Mouse (Mus musculus): Measurements from ENCODE around the gene Lpxn. TPM values are rescaled to one million over a fixed set of nuclear protein-coding genes. Genes with fewer than 3 reads are reported as not detected.

Lpxn gene
- polyA plus RNA-seq, 1 experiment from 2014 or later = 1.6 TPM

GRCm38 (mm10) chr19:12799081-12799480, 3.1 kb downstream of the Lpxn start:
- H3K4me3 ChIP-seq (ENCODE audit: low read length) = no peak overlapping the region
- no peak overlapping the region for H3K27ac ChIP-seq (ENCODE audit: low read depth, low read length)
- ATAC-seq (ENCODE audit: low FRiP score, low TSS enrichment) = no peak
- 77% methylated on average over 3 of the region's 3 CpGs for WGBS
- no peaks in the 10 kb centered on the region for H3K4me1 ChIP-seq (ENCODE audit: control insufficient read depth, insufficient read depth, low read length)
- H3K36me3 ChIP-seq (ENCODE audit: control insufficient read depth, insufficient read depth, low read length) = no peaks in the 10 kb centered on the region
- no peak overlapping the region for H3K4me2 ChIP-seq (replicated peaks; ENCODE audit: low read depth, low read length)
- H3K27me3 ChIP-seq (ENCODE audit: control insufficient read depth, insufficient read depth, low read length) = no peaks in the 10 kb centered on the region
- no peaks in the 10 kb centered on the region for H3K9me3 ChIP-seq (ENCODE audit: control insufficient read depth, low read length)
- no peak overlapping the region for H3K9ac ChIP-seq (ENCODE audit: low read depth, low read length)

- no peak overlapping the region for H3K27ac ChIP-seq (ENCODE audit: low read depth, low read length)
- no peaks in the 10 kb centered on the region for H3K9me3 ChIP-seq (ENCODE audit: control insufficient read depth, low read length)
- no peak overlapping the region for H3K4me2 ChIP-seq (replicated peaks; ENCODE audit: low read depth, low read length)
- no peak overlapping the region for H3K9ac ChIP-seq (ENCODE audit: low read depth, low read length)
- H3K36me3 ChIP-seq (ENCODE audit: control insufficient read depth, insufficient read depth, low read length) = no peaks in the 10 kb centered on the region
- no peak overlapping the region for H3K4me3 ChIP-seq (ENCODE audit: low read length)
- no peaks in the 10 kb centered on the region for H3K4me1 ChIP-seq (ENCODE audit: control insufficient read depth, insufficient read depth, low read length)
- 74% methylated on average over 2 of the region's 2 CpGs for WGBS
- no peaks in the 10 kb centered on the region for H3K27me3 ChIP-seq (ENCODE audit: control insufficient read depth, insufficient read depth, low read length)
- ATAC-seq (ENCODE audit: low FRiP score, low TSS enrichment) = no peak
Measured at GRCm38 (mm10) chr19:12800621-12801020, 4.6 kb downstream of the Lpxn start.

- Histone ChIP-seq H3K4me1 (ENCODE audit: control insufficient read depth, insufficient read depth, low read length) (no peaks in the 10 kb centered on the region), H3K36me3 (ENCODE audit: control insufficient read depth, insufficient read depth, low read length) (no peaks in the 10 kb centered on the region), H3K9me3 (ENCODE audit: control insufficient read depth, low read length) (no peaks in the 10 kb centered on the region), H3K4me2 (replicated peaks; ENCODE audit: low read depth, low read length) (no peak overlapping the region), H3K27ac (ENCODE audit: low read depth, low read length) (no peak overlapping the region), H3K4me3 (ENCODE audit: low read length) (no peak overlapping the region), H3K9ac (ENCODE audit: low read depth, low read length) (no peak overlapping the region), H3K27me3 (ENCODE audit: control insufficient read depth, insufficient read depth, low read length) (no peaks in the 10 kb centered on the region)
- no peak for ATAC-seq (ENCODE audit: low FRiP score, low TSS enrichment)
- 74% methylated on average over 3 of the region's 3 CpGs for WGBS
Measured at GRCm38 (mm10) chr19:12801046-12801445, 5.1 kb downstream of the Lpxn start.

- H3K36me3 ChIP-seq (ENCODE audit: control insufficient read depth, insufficient read depth, low read length) = no peaks in the 10 kb centered on the region
- 73% methylated on average over 3 of the region's 3 CpGs for WGBS
- no peak overlapping the region for H3K27ac ChIP-seq (ENCODE audit: low read depth, low read length)
- H3K4me1 ChIP-seq (ENCODE audit: control insufficient read depth, insufficient read depth, low read length) = no peaks in the 10 kb centered on the region
- H3K9ac ChIP-seq (ENCODE audit: low read depth, low read length) = no peak overlapping the region
- no peak overlapping the region for H3K4me2 ChIP-seq (replicated peaks; ENCODE audit: low read depth, low read length)
- H3K9me3 ChIP-seq (ENCODE audit: control insufficient read depth, low read length) = no peaks in the 10 kb centered on the region
- ATAC-seq (ENCODE audit: low FRiP score, low TSS enrichment) = no peak
- H3K27me3 ChIP-seq (ENCODE audit: control insufficient read depth, insufficient read depth, low read length) = no peaks in the 10 kb centered on the region
- no peak overlapping the region for H3K4me3 ChIP-seq (ENCODE audit: low read length)
Measured at GRCm38 (mm10) chr19:12802830-12803229, 6.8 kb downstream of the Lpxn start.

GRCm38 (mm10) chr19:12804237-12804636, 8.2 kb downstream of the Lpxn start:
- H3K4me1 ChIP-seq (ENCODE audit: control insufficient read depth, insufficient read depth, low read length) = no peaks in the 10 kb centered on the region
- H3K36me3 ChIP-seq (ENCODE audit: control insufficient read depth, insufficient read depth, low read length) = no peaks in the 10 kb centered on the region
- no peaks in the 10 kb centered on the region for H3K9me3 ChIP-seq (ENCODE audit: control insufficient read depth, low read length)
- no peak overlapping the region for H3K4me3 ChIP-seq (ENCODE audit: low read length)
- no peak overlapping the region for H3K4me2 ChIP-seq (replicated peaks; ENCODE audit: low read depth, low read length)
- H3K27ac ChIP-seq (ENCODE audit: low read depth, low read length) = no peak overlapping the region
- ATAC-seq (ENCODE audit: low FRiP score, low TSS enrichment) = no peak
- no peaks in the 10 kb centered on the region for H3K27me3 ChIP-seq (ENCODE audit: control insufficient read depth, insufficient read depth, low read length)
- H3K9ac ChIP-seq (ENCODE audit: low read depth, low read length) = no peak overlapping the region
- 85% methylated on average over 1 of the region's 1 CpGs for WGBS

GRCm38 (mm10) chr19:12805730-12806129, 9.7 kb downstream of the Lpxn start:
- no peak overlapping the region for H3K9ac ChIP-seq (ENCODE audit: low read depth, low read length)
- H3K4me3 ChIP-seq (ENCODE audit: low read length) = no peak overlapping the region
- H3K4me1 ChIP-seq (ENCODE audit: control insufficient read depth, insufficient read depth, low read length) = no peaks in the 10 kb centered on the region
- H3K4me2 ChIP-seq (replicated peaks; ENCODE audit: low read depth, low read length) = no peak overlapping the region
- ATAC-seq (ENCODE audit: low FRiP score, low TSS enrichment) = no peak
- no peaks in the 10 kb centered on the region for H3K9me3 ChIP-seq (ENCODE audit: control insufficient read depth, low read length)
- H3K27ac ChIP-seq (ENCODE audit: low read depth, low read length) = no peak overlapping the region
- H3K36me3 ChIP-seq (ENCODE audit: control insufficient read depth, insufficient read depth, low read length) = no peaks in the 10 kb centered on the region
- H3K27me3 ChIP-seq (ENCODE audit: control insufficient read depth, insufficient read depth, low read length) = no peaks in the 10 kb centered on the region
- 83% methylated on average over 3 of the region's 3 CpGs for WGBS

- no peaks in the 10 kb centered on the region for H3K9me3 ChIP-seq (ENCODE audit: control insufficient read depth, low read length)
- ATAC-seq (ENCODE audit: low FRiP score, low TSS enrichment) = no peak
- H3K27ac ChIP-seq (ENCODE audit: low read depth, low read length) = no peak overlapping the region
- H3K36me3 ChIP-seq (ENCODE audit: control insufficient read depth, insufficient read depth, low read length) = no peaks in the 10 kb centered on the region
- H3K9ac ChIP-seq (ENCODE audit: low read depth, low read length) = no peak overlapping the region
- no peak overlapping the region for H3K4me2 ChIP-seq (replicated peaks; ENCODE audit: low read depth, low read length)
- H3K4me3 ChIP-seq (ENCODE audit: low read length) = no peak overlapping the region
- H3K4me1 ChIP-seq (ENCODE audit: control insufficient read depth, insufficient read depth, low read length) = no peaks in the 10 kb centered on the region
- 82% methylated on average over 2 of the region's 2 CpGs for WGBS
- H3K27me3 ChIP-seq (ENCODE audit: control insufficient read depth, insufficient read depth, low read length) = no peaks in the 10 kb centered on the region
Measured at GRCm38 (mm10) chr19:12806214-12806613, 10.2 kb downstream of the Lpxn start.

- Histone ChIP-seq H3K36me3 (ENCODE audit: control insufficient read depth, insufficient read depth, low read length) (no peaks in the 10 kb centered on the region), H3K27me3 (ENCODE audit: control insufficient read depth, insufficient read depth, low read length) (no peaks in the 10 kb centered on the region), H3K4me2 (replicated peaks; ENCODE audit: low read depth, low read length) (no peak overlapping the region), H3K9ac (ENCODE audit: low read depth, low read length) (no peak overlapping the region), H3K4me1 (ENCODE audit: control insufficient read depth, insufficient read depth, low read length) (no peaks in the 10 kb centered on the region), H3K9me3 (ENCODE audit: control insufficient read depth, low read length) (no peaks in the 10 kb centered on the region), H3K27ac (ENCODE audit: low read depth, low read length) (no peak overlapping the region), H3K4me3 (ENCODE audit: low read length) (no peak overlapping the region)
- ATAC-seq (ENCODE audit: low FRiP score, low TSS enrichment) = no peak
- WGBS = 69% methylated on average over 1 of the region's 1 CpGs
Measured at GRCm38 (mm10) chr19:12812644-12813364, 16.8 kb downstream of the Lpxn start.

- ATAC-seq (ENCODE audit: low FRiP score, low TSS enrichment) = no peak
- 79% methylated on average over 1 of the region's 1 CpGs for whole genome bisulfite sequencing
Measured at GRCm38 (mm10) chr19:12813883-12814282, 17.9 kb downstream of the Lpxn start.

More at GRCm38 (mm10) chr19:12813883-12814282, 17.9 kb downstream of the Lpxn start:
- no peak overlapping the region for H3K4me2 ChIP-seq (replicated peaks; ENCODE audit: low read depth, low read length)
- H3K4me1 ChIP-seq (ENCODE audit: control insufficient read depth, insufficient read depth, low read length) = no peaks in the 10 kb centered on the region
- H3K27ac ChIP-seq (ENCODE audit: low read depth, low read length) = no peak overlapping the region
- no peaks in the 10 kb centered on the region for H3K9me3 ChIP-seq (ENCODE audit: control insufficient read depth, low read length)
- H3K27me3 ChIP-seq (ENCODE audit: control insufficient read depth, insufficient read depth, low read length) = no peaks in the 10 kb centered on the region
- H3K9ac ChIP-seq (ENCODE audit: low read depth, low read length) = no peak overlapping the region
- H3K36me3 ChIP-seq (ENCODE audit: control insufficient read depth, insufficient read depth, low read length) = no peaks in the 10 kb centered on the region
- no peak overlapping the region for H3K4me3 ChIP-seq (ENCODE audit: low read length)
